Mouse (Mus musculus): ENCODE measurements around the gene Ift80. TPM values are rescaled to one million over a fixed set of nuclear protein-coding genes. Genes with fewer than 3 reads are reported as not detected.
"Not testable (repeated sequence)": the region's sequence is repeated elsewhere in the genome, so short reads cannot be mapped to it uniquely, and the experiment has no call there.

Gene Ift80
- polyA plus RNA-seq, 1 experiment from 2014 or later: 13.4 TPM

DNA sequence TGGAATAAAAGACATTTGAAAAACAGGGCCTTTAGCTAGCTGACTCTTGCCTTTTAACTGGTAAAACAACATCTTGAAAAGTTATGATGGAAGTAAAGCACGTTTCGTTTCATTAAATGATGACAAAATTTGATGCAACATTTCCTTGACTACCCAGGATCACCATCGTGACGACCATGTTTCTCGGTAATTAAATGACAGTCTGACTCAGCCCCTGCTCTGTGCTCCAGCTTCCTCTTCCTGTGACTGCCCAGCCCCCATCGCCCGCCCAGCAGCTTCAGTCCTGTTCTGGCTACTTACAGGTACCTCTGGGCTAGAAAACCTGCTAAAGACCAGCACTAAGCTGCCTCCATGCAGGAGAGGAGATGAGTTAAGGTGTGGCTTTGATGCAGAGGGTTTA lies 70.1 kb downstream of the Ift80 start:
- H3K36me3 ChIP-seq (ENCODE audit: control insufficient read depth, insufficient read depth): peaks cover 11% of the 10 kb centered on the region
- peaks cover 2% of the 10 kb centered on the region; the same call in 1 of the 2 replicates for H3K9me3 ChIP-seq (replicated peaks; ENCODE audit: control insufficient read depth, low read length)
- no peak overlapping the region for H3K4me3 ChIP-seq (ENCODE audit: low read length)
- H3K27me3 ChIP-seq (ENCODE audit: control insufficient read depth, insufficient read depth, low read length): no peaks in the 10 kb centered on the region
- no peak overlapping the region for H3K27ac ChIP-seq (ENCODE audit: low read length)
- 81% methylated on average over 7 of the region's 7 CpGs for WGBS
- ATAC-seq (replicated peaks; ENCODE audit: extremely low read depth, insufficient read depth, low FRiP score): no peak
- H3K4me2 ChIP-seq (ENCODE audit: low read depth, low read length): no peak overlapping the region
- no peak overlapping the region for H3K9ac ChIP-seq (ENCODE audit: low read length)
- no peaks in the 10 kb centered on the region for H3K4me1 ChIP-seq (ENCODE audit: control insufficient read depth, insufficient read depth, low read length)

DNA sequence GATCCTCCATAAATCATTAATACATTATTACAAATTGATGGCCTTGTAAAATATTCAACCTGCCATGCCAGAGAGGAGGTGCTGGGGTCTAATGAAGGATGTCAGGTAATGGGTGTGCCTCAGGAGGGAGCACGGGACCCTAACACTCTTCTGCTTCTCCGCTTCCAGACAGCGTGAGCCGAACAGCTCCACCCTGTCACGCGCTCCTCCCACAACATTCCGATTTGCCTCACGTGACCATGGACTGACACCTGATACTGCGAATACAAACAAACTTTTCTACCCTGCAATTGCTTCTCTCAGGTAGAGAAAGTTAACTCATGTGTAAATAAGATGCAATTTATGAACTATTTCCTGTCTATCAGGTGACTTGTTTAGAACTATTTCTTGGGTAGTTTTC lies 75.8 kb downstream of the Ift80 start:
- H3K9ac ChIP-seq (ENCODE audit: low read length): no peak overlapping the region
- peaks cover 5% of the 10 kb centered on the region for H3K36me3 ChIP-seq (ENCODE audit: control insufficient read depth, insufficient read depth)
- H3K4me1 ChIP-seq (ENCODE audit: control insufficient read depth, insufficient read depth, low read length): no peaks in the 10 kb centered on the region
- no peak overlapping the region for H3K4me2 ChIP-seq (ENCODE audit: low read depth, low read length)
- H3K4me3 ChIP-seq (ENCODE audit: low read length): no peak overlapping the region
- no peak overlapping the region for H3K27ac ChIP-seq (ENCODE audit: low read length)
- no peaks in the 10 kb centered on the region for H3K27me3 ChIP-seq (ENCODE audit: control insufficient read depth, insufficient read depth, low read length)
- 65% methylated on average over 9 of the region's 9 CpGs for WGBS
- H3K9me3 ChIP-seq (replicated peaks; ENCODE audit: control insufficient read depth, low read length): no peaks in the 10 kb centered on the region
- ATAC-seq (replicated peaks; ENCODE audit: extremely low read depth, insufficient read depth, low FRiP score): no peak

DNA sequence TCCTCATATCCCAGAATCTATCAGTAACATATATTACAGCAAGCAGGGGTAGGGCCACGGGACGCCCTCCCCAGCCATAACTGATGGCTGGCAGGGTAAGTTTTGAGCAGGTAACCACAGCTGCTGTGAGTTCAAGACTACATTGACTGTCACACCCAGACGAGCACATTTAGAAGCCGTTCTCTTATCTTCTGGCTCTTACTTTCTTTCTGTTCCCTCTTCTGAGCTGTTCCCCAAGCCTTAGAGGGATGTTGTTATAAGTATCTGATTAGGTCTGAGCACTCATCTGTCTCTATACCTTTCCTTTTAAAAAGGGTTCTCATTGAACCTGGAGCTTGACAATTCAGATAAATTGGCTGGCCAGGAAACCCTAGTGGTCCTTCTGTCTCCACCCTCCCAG lies 96.9 kb downstream of the Ift80 start:
- no peak overlapping the region for H3K9ac ChIP-seq (ENCODE audit: low read length)
- no peaks in the 10 kb centered on the region for H3K4me1 ChIP-seq (ENCODE audit: control insufficient read depth, insufficient read depth, low read length)
- ATAC-seq (replicated peaks; ENCODE audit: extremely low read depth, insufficient read depth, low FRiP score): no peak
- no peaks in the 10 kb centered on the region for H3K27me3 ChIP-seq (ENCODE audit: control insufficient read depth, insufficient read depth, low read length)
- H3K4me2 ChIP-seq (ENCODE audit: low read depth, low read length): no peak overlapping the region
- H3K4me3 ChIP-seq (ENCODE audit: low read length): no peak overlapping the region
- 73% methylated on average over 4 of the region's 4 CpGs for WGBS
- no peak overlapping the region for H3K27ac ChIP-seq (ENCODE audit: low read length)
- no peaks in the 10 kb centered on the region for H3K9me3 ChIP-seq (replicated peaks; ENCODE audit: control insufficient read depth, low read length)
- H3K36me3 ChIP-seq (ENCODE audit: control insufficient read depth, insufficient read depth): no peaks in the 10 kb centered on the region

DNA sequence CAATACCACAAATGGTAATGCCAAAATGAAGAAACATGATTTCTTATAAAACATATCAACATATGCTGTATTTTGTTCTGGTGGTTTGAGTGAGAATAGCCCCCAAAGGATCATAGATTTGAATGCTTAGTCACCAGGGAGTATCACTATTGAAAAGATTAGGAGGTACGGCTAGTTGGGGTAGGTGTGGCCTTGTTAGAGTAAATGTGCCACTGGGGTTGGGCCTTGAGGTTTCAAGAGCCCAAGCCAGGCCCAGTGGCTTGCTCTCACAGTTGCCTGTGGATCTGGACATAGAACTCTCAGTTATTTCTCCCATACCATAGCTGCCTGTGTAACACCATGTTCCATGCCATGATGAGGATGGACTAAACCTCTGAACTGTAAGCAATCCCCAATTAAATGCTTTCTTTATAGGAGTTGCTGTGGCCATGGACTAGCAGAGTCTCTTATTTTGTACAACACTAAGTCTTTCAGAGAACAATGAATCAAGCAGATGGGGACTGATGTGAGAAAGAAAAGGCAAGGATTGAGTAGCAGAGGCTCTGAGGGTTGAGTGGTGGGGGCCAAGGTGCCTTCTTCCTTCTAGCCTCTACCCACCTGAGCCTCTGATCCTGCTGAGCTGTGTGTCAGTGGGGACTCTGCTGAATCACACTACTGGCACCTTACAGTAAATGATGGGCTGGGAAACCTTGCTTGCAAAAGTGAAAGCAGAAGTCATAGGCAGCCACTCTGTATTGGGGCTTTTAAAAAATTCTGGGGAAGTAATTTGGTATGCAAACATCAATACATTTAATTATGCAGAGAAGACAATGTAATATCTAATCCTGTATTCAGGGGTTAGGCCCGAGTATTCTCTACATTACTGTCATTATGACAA lies 99.2 kb downstream of the Ift80 start:
- 80% methylated on average over 2 of the region's 2 CpGs for WGBS
- no peak for ATAC-seq (replicated peaks; ENCODE audit: extremely low read depth, insufficient read depth, low FRiP score)
- H3K4me3 ChIP-seq (ENCODE audit: low read length): no peak overlapping the region
- no peak overlapping the region for H3K9ac ChIP-seq (ENCODE audit: low read length)
- no peaks in the 10 kb centered on the region for H3K9me3 ChIP-seq (replicated peaks; ENCODE audit: control insufficient read depth, low read length)
- no peak overlapping the region for H3K4me2 ChIP-seq (ENCODE audit: low read depth, low read length)
- no peaks in the 10 kb centered on the region for H3K4me1 ChIP-seq (ENCODE audit: control insufficient read depth, insufficient read depth, low read length)
- H3K27ac ChIP-seq (ENCODE audit: low read length): no peak overlapping the region
- H3K36me3 ChIP-seq (ENCODE audit: control insufficient read depth, insufficient read depth): no peaks in the 10 kb centered on the region
- H3K27me3 ChIP-seq (ENCODE audit: control insufficient read depth, insufficient read depth, low read length): no peaks in the 10 kb centered on the region

DNA sequence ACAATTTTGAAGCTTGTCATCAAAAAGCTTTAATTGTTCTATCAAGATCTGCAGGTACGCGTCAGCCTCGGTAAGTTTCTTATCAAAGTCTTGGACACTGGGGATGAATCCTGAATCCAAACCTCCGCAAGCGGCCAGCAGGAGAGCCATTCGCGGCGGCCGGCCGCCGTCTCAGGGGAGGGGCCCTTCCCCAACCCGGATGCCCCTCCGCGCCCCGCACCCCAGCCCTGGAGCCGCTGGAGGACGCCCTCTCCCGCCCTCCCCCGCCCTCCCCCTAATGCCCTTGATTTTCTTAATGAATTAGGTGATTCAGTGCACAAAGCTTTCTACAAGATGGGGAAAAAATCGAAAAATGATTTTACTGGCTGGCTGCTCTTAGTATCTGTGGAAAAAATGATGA lies 101.7 kb downstream of the Ift80 start:
- not testable (repeated sequence) for H3K9ac ChIP-seq (ENCODE audit: low read length); H3K27me3 ChIP-seq (ENCODE audit: control insufficient read depth, insufficient read depth, low read length); H3K4me3 ChIP-seq (ENCODE audit: low read length); H3K4me2 ChIP-seq (ENCODE audit: low read depth, low read length); H3K36me3 ChIP-seq (ENCODE audit: control insufficient read depth, insufficient read depth); H3K4me1 ChIP-seq (ENCODE audit: control insufficient read depth, insufficient read depth, low read length); H3K9me3 ChIP-seq (replicated peaks; ENCODE audit: control insufficient read depth, low read length); H3K27ac ChIP-seq (ENCODE audit: low read length)
- ATAC-seq (replicated peaks; ENCODE audit: extremely low read depth, insufficient read depth, low FRiP score): peak; percentile 72; the same call in 1 of the 2 replicates
- 91% methylated on average over 19 of the region's 20 CpGs for WGBS

DNA sequence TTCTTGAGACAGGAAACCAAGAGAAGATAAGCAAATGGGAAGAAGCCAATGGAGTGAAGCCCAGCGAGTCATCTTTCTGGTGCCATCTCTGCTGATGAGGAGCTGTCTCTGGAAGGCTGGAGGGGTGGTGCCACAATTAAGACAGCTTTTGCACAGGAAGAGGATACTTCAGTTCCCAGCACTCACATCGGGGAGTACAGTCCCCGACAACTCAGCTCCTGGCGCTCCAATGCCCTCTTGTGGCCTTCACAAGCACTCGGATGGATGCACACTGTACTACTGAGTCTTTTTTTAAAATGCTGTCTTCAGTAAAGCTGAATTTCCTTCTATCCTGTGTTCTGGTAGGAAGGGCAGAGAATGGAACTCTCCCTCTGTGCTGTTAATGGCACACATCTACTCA lies 107.2 kb downstream of the Ift80 start:
- WGBS: 78% methylated on average over 5 of the region's 5 CpGs
- no peak overlapping the region for H3K4me3 ChIP-seq (ENCODE audit: low read length)

DNA sequence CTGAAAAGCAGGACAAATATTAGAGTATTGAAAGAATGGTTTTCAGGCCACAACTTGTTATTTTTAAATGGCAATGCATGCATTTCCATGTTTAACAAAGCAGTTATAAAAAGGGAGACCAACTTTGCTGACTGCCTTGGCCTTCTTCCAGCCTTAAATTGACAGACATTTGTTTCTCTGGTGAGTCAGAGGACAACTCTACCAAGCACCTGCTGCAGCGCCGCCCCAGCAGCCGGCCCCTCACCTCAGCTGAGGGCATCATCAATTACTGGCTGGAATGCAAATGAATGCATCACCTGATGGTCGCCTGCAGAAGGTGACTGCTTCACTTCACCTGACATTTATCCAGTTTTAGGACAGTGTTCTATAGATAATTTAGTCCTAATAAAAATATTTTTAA lies 108.9 kb downstream of the Ift80 start:
- Histone ChIP-seq H3K9ac (ENCODE audit: low read length) (no peak overlapping the region), H3K9me3 (replicated peaks; ENCODE audit: control insufficient read depth, low read length) (no peaks in the 10 kb centered on the region), H3K4me2 (ENCODE audit: low read depth, low read length) (no peak overlapping the region), H3K4me1 (ENCODE audit: control insufficient read depth, insufficient read depth, low read length) (no peaks in the 10 kb centered on the region), H3K36me3 (ENCODE audit: control insufficient read depth, insufficient read depth) (0 out of 2 replicates have a peak, but pooled peaks cover 4% of the 10 kb centered on the region), H3K27ac (ENCODE audit: low read length) (no peak overlapping the region), H3K27me3 (ENCODE audit: control insufficient read depth, insufficient read depth, low read length) (no peaks in the 10 kb centered on the region), H3K4me3 (ENCODE audit: low read length) (no peak overlapping the region)
- no peak for ATAC-seq (replicated peaks; ENCODE audit: extremely low read depth, insufficient read depth, low FRiP score)
- WGBS: 69% methylated on average over 4 of the region's 4 CpGs

More for the DNA sequence above, 107.2 kb downstream of the Ift80 start:
- no peak overlapping the region for H3K4me2 ChIP-seq (ENCODE audit: low read depth, low read length)
- 0 out of 2 replicates have a peak, but pooled peaks cover 4% of the 10 kb centered on the region for H3K36me3 ChIP-seq (ENCODE audit: control insufficient read depth, insufficient read depth)
- no peaks in the 10 kb centered on the region for H3K9me3 ChIP-seq (replicated peaks; ENCODE audit: control insufficient read depth, low read length)
- H3K27ac ChIP-seq (ENCODE audit: low read length): no peak overlapping the region
- H3K9ac ChIP-seq (ENCODE audit: low read length): no peak overlapping the region
- no peak for ATAC-seq (replicated peaks; ENCODE audit: extremely low read depth, insufficient read depth, low FRiP score)
- no peaks in the 10 kb centered on the region for H3K4me1 ChIP-seq (ENCODE audit: control insufficient read depth, insufficient read depth, low read length)
- no peaks in the 10 kb centered on the region for H3K27me3 ChIP-seq (ENCODE audit: control insufficient read depth, insufficient read depth, low read length)

DNA sequence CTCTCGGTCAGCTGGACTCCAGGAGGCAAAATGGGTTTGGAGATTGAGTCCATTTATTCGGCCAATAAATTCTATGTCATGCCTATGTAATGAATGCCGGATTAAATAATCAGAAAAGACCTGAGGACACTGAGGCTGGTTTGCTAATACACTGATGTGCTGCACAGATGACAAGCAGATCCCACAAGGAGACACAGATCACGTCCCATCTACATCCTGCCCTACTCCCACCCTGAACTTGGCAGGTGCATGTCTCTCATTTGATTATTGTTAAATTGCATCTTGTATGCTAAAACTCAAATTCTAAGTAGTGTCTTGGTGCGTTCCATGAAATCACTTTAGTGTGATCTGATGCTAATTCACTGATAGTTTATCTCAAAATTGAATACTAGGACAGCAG lies 117.5 kb downstream of the Ift80 start:
- H3K36me3 ChIP-seq (ENCODE audit: control insufficient read depth, insufficient read depth): no peaks in the 10 kb centered on the region
- H3K27ac ChIP-seq (ENCODE audit: low read length): no peak overlapping the region
- H3K9me3 ChIP-seq (replicated peaks; ENCODE audit: control insufficient read depth, low read length): no peaks in the 10 kb centered on the region
- H3K9ac ChIP-seq (ENCODE audit: low read length): no peak overlapping the region
- H3K4me2 ChIP-seq (ENCODE audit: low read depth, low read length): no peak overlapping the region
- WGBS: 85% methylated on average over 5 of the region's 5 CpGs
- no peaks in the 10 kb centered on the region for H3K27me3 ChIP-seq (ENCODE audit: control insufficient read depth, insufficient read depth, low read length)
- H3K4me1 ChIP-seq (ENCODE audit: control insufficient read depth, insufficient read depth, low read length): no peaks in the 10 kb centered on the region
- no peak overlapping the region for H3K4me3 ChIP-seq (ENCODE audit: low read length)
- ATAC-seq (replicated peaks; ENCODE audit: extremely low read depth, insufficient read depth, low FRiP score): no peak

DNA sequence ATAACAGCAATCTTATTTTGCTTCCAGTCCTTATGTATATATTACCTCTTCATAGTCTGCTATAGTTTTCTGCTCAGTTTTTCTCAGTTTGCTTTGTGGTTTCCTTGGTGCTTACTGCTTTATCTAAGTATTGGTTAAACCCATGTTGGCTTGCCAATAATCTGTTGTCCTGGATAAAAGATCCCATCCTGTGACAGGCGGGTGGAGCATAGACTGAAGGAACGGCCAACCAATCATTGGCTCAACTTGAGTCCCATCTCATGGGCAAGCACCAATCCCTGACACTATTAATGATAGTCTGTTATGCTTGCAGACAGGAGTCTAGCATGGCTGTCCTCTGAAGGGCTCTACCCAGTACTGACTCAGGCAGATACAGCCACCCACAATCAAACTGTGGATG lies 130.3 kb downstream of the Ift80 start:
- no peaks in the 10 kb centered on the region for H3K27me3 ChIP-seq (ENCODE audit: control insufficient read depth, insufficient read depth, low read length)
- H3K36me3 ChIP-seq (ENCODE audit: control insufficient read depth, insufficient read depth): no peaks in the 10 kb centered on the region
- peaks cover 7% of the 10 kb centered on the region for H3K4me1 ChIP-seq (ENCODE audit: control insufficient read depth, insufficient read depth, low read length)
- H3K4me3 ChIP-seq (ENCODE audit: low read length): no peak overlapping the region
- no peak for ATAC-seq (replicated peaks; ENCODE audit: extremely low read depth, insufficient read depth, low FRiP score)
- no peak overlapping the region for H3K4me2 ChIP-seq (ENCODE audit: low read depth, low read length)
- H3K27ac ChIP-seq (ENCODE audit: low read length): no peak overlapping the region
- no peaks in the 10 kb centered on the region for H3K9me3 ChIP-seq (replicated peaks; ENCODE audit: control insufficient read depth, low read length)
- H3K9ac ChIP-seq (ENCODE audit: low read length): no peak overlapping the region
- WGBS: 82% methylated on average over 2 of the region's 2 CpGs

All from heart, embryonic 16.5 days (tissue).